Mouse (Mus musculus) gastrocnemius, adult 8-10 months (tissue): Measurements from ENCODE around the gene Palm. TPM values are rescaled to one million over a fixed set of nuclear protein-coding genes. Genes with fewer than 3 reads are reported as not detected.
"Not testable (repeated sequence)": the region's sequence is repeated elsewhere in the genome, so short reads cannot be mapped to it uniquely, and the experiment has no call there.

ENCODE experiments used
- DNase-seq, 2 experiments: peaks; one replicate each; pipeline ENCODE4 v3.0.0; 2022; ENCODE audit warnings: low spot score in 2 of 2
- total RNA-seq, 4 experiments: library from RNA; stranded (reverse); gene quantifications; 2 replicates each; pipeline ENCODE4 v1.2.4; 2022

Gene Palm
- 10 to 100 TPM in 3 of 4 experiments, 1 to 10 TPM in 1; 6.8 to 12.3 (median 11.2) TPM for total RNA-seq

GRCm38 (mm10) chr10:79793051-79793737 lies at the start of gene Palm:
Gene Palm, plus strand, starts transcription at chr10:79793572.
- peak; percentile 52 to 73 for DNase-seq

GRCm38 (mm10) chr10:79743650-79744365 lies 49.6 kb upstream of the Palm start:
- no peak for DNase-seq

- DNase-seq: no peak
Measured at GRCm38 (mm10) chr10:79745411-79745810, 48.0 kb upstream of the Palm start.

- peak; percentile 97 for DNase-seq
Measured at GRCm38 (mm10) chr10:79745898-79746773, 47.2 kb upstream of the Palm start, which contains the start of gene Polrmt. Gene Polrmt, minus strand, starts transcription at chr10:79746581.

- no peak for DNase-seq
Measured at GRCm38 (mm10) chr10:79746774-79747151, 46.6 kb upstream of the Palm start.

GRCm38 (mm10) chr10:79748496-79748895 lies 44.9 kb upstream of the Palm start:
- DNase-seq: no peak

- peak; percentile 32 to 50 for DNase-seq
Measured at GRCm38 (mm10) chr10:79754856-79755516, 38.4 kb upstream of the Palm start, which contains the start of gene Fgf22. Gene Fgf22, plus strand, starts transcription at chr10:79755076.

- DNase-seq: no peak
Measured at GRCm38 (mm10) chr10:79755854-79756253, 37.5 kb upstream of the Palm start.

GRCm38 (mm10) chr10:79756660-79757059 lies 36.7 kb upstream of the Palm start:
- DNase-seq: no peak

GRCm38 (mm10) chr10:79759675-79760074 lies 33.7 kb upstream of the Palm start:
- DNase-seq: not testable (repeated sequence)

- DNase-seq: no peak
Measured at GRCm38 (mm10) chr10:79760603-79761143, 32.7 kb upstream of the Palm start.

- no peak for DNase-seq
Measured at GRCm38 (mm10) chr10:79762875-79763274, 30.5 kb upstream of the Palm start.

- no peak for DNase-seq
Measured at GRCm38 (mm10) chr10:79764234-79764633, 29.1 kb upstream of the Palm start.

- DNase-seq: no peak
Measured at GRCm38 (mm10) chr10:79765228-79765745, 28.1 kb upstream of the Palm start.

GRCm38 (mm10) chr10:79766001-79766507 lies 27.3 kb upstream of the Palm start:
- no peak for DNase-seq

- DNase-seq: peak; percentile 99
Measured at GRCm38 (mm10) chr10:79766508-79767325, 26.7 kb upstream of the Palm start, which contains the start of gene Rnf126. Gene Rnf126, minus strand, starts transcription at chr10:79766952.

GRCm38 (mm10) chr10:79767372-79768244 lies 25.8 kb upstream of the Palm start:
- peak; percentile 83 to 90 for DNase-seq

GRCm38 (mm10) chr10:79768400-79768799 lies 25.0 kb upstream of the Palm start:
- DNase-seq: peak; percentile 51 to 53
